Comparison of ENCODE assay signal across 25 mouse cellular contexts in genomic region chr6:86924746-86925145, GRCm38 (mm10).
"Had no signal": no experiment of that assay in that cellular context is flagged by ENCODE, and none has a peak within 500 bp of the region (broad histone marks: within the 10 kb centered on the region; RNA-seq: fewer than 3 reads in every experiment).

No protein-coding gene starts in this region.

- DNase-seq: left cerebral cortex, postnatal 4 days; liver; liver, embryonic 13.5 days; liver, postnatal 0 days; lung, adult 18-20 months; lung, embryonic 14.5 days; lung, postnatal 10 days; lung, postnatal 14 days; lung, postnatal 36 days; lung, postnatal 4 days; midbrain, embryonic 14.5 days had no signal

- H3K4me3 ChIP-seq: limb, embryonic 10.5 days; limb, embryonic 12.5 days; limb, embryonic 13.5 days; limb, embryonic 15.5 days; liver, embryonic 12.5 days; liver, embryonic 13.5 days; liver, embryonic 15.5 days; lung, embryonic 15.5 days; megakaryocyte, embryonic 14.5 days; midbrain, embryonic 10.5 days; midbrain, embryonic 12.5 days; midbrain, embryonic 13.5 days; midbrain, embryonic 15.5 days; myocyte; neural tube, embryonic 12.5 days had no signal

- H3K4me1 ChIP-seq: limb, embryonic 10.5 days; limb, embryonic 12.5 days; limb, embryonic 13.5 days; limb, embryonic 15.5 days; liver, embryonic 12.5 days; liver, embryonic 15.5 days; lung, embryonic 15.5 days; midbrain, embryonic 10.5 days; midbrain, embryonic 12.5 days; midbrain, embryonic 13.5 days; midbrain, embryonic 15.5 days; neural tube, embryonic 12.5 days had no signal
